Mouse (Mus musculus) C2C12 (cell line): ENCODE results near the gene Cebpz. TPM values are rescaled to one million over a fixed set of nuclear protein-coding genes. Genes with fewer than 3 reads are reported as not detected.

Experiments
- H3K27me3 ChIP-seq: one replicate; pipeline ENCODE4 v1.6.1; 2011; ENCODE audit not compliant: control insufficient read depth, insufficient read depth, insufficient read length
- H3K36me3 ChIP-seq: one replicate; pipeline ENCODE4 v1.6.1; 2011; ENCODE audit not compliant: control insufficient read depth, insufficient read depth
- H3K4me3 ChIP-seq: one replicate; pipeline ENCODE4 v1.5.1; 2011; ENCODE audit warnings: mild to moderate bottlenecking, control low read depth; ENCODE audit not compliant: poor library complexity, insufficient read depth, severe bottlenecking
- H3K79me2 ChIP-seq: one replicate; pipeline ENCODE4 v1.6.1; 2011; ENCODE audit not compliant: control insufficient read depth, insufficient read depth
- H3K79me3 ChIP-seq: one replicate; pipeline ENCODE4 v1.6.1; 2011; ENCODE audit warnings: low read depth, control low read depth
- H3ac ChIP-seq: one replicate; pipeline ENCODE3; 2011; ENCODE audit warnings: low read depth; ENCODE audit not compliant: control insufficient read depth, insufficient read length
- CEBPB ChIP-seq: IDR thresholded peaks from one replicate; pipeline ENCODE4 v1.6.1; 2011; ENCODE audit warnings: low read depth, mild to moderate bottlenecking, control low read depth, moderate library complexity
- CTCF ChIP-seq: IDR thresholded peaks from one replicate; pipeline ENCODE4 v1.5.1; 2011; ENCODE audit not compliant: control insufficient read depth, insufficient read depth, insufficient read length
- FOSL1 ChIP-seq: IDR thresholded peaks from one replicate; pipeline ENCODE4 v1.8.0; 2011; ENCODE audit warnings: mild to moderate bottlenecking, low read length; ENCODE audit not compliant: poor library complexity, insufficient read depth, severe bottlenecking
- MAX ChIP-seq: IDR thresholded peaks from one replicate; pipeline ENCODE4 v1.6.1; 2011; ENCODE audit warnings: mild to moderate bottlenecking, control low read depth
- MYOD1 ChIP-seq: IDR thresholded peaks from one replicate; pipeline ENCODE4 v1.6.1; 2011; ENCODE audit warnings: low read depth; ENCODE audit not compliant: control insufficient read depth, insufficient read length
- MYOG ChIP-seq: IDR thresholded peaks from one replicate; pipeline ENCODE4 v1.6.1; 2011; ENCODE audit not compliant: control insufficient read depth, insufficient read length; ENCODE audit errors: extremely low read depth
- USF1 ChIP-seq: IDR thresholded peaks from one replicate; pipeline ENCODE4 v1.6.1; 2011; ENCODE audit warnings: low read depth, mild to moderate bottlenecking, control low read depth, moderate library complexity
- polyA plus RNA-seq: library from polyadenylated mRNA; unstranded; fragments of >200 nt; fragmentation: generic; extraction: Trizol; gene quantifications from one replicate; pipeline ENCODE4 v1.2.1, GENCODE M21; 2012; ENCODE audit warnings: missing spikeins

The Cebpz gene
- polyA plus RNA-seq, 1 experiment: 11.3 TPM

GRCm38 (mm10) chr17:78895394-78895793 is 41.5 kb downstream of the Cebpz start:
- Histone ChIP-seq H3K79me3 (no peaks in the 10 kb centered on the region), H3K4me3 (no peak overlapping the region), H3K79me2 (no peaks in the 10 kb centered on the region), H3K27me3 (no peaks in the 10 kb centered on the region), H3K36me3 (no peaks in the 10 kb centered on the region), H3ac (no peak overlapping the region)
- no peak for TF ChIP-seq CEBPB
- no peak for TF ChIP-seq MAX
- TF ChIP-seq MYOD1: no peak
- TF ChIP-seq USF1: no peak
- no peak for TF ChIP-seq FOSL1
- no peak for TF ChIP-seq CTCF
- no peak for TF ChIP-seq MYOG

- Histone ChIP-seq H3K79me2 (no peaks in the 10 kb centered on the region), H3K27me3 (no peaks in the 10 kb centered on the region), H3K79me3 (no peaks in the 10 kb centered on the region), H3K4me3 (no peak overlapping the region), H3ac (no peak overlapping the region), H3K36me3 (no peaks in the 10 kb centered on the region)
- TF ChIP-seq MYOG (no peak), MAX (no peak), FOSL1 (no peak), MYOD1 (no peak), USF1 (no peak), CEBPB (no peak), CTCF (no peak)
Observed at GRCm38 (mm10) chr17:78894991-78895390, 41.9 kb downstream of the Cebpz start.

GRCm38 (mm10) chr17:78891020-78891419 is 45.8 kb downstream of the Cebpz start:
- H3K27me3 ChIP-seq: no peaks in the 10 kb centered on the region
- H3K79me3 ChIP-seq: no peaks in the 10 kb centered on the region
- H3ac ChIP-seq: no peak overlapping the region
- no peaks in the 10 kb centered on the region for H3K36me3 ChIP-seq
- no peaks in the 10 kb centered on the region for H3K79me2 ChIP-seq
- TF ChIP-seq USF1 (no peak), MYOG (no peak)
- no peak overlapping the region for H3K4me3 ChIP-seq

DNA sequence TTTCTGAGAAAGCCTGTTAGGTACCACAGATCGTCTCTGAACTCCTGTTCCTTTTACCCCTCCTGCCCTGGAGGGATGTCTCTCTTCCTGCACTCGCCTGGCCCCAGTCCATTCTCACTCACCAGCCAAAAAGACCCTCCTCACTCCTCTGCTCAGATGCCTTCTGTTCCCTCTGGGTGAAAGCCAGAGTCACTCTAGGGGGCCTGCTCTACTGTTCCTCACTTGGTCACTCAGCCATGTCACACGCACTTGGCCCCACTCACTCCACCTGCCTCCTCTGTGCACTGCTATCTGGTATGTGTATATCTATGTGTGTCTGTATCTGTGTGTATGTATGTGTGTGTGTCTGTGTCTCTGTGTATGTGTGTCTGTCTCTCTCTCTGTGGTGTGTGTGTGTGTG is 47.7 kb downstream of the Cebpz start:
- TF ChIP-seq CTCF (no peak), MYOD1 (no peak), USF1 (no peak), CEBPB (no peak), MAX (no peak), MYOG (no peak), FOSL1 (no peak)
- no peaks in the 10 kb centered on the region for H3K79me2 ChIP-seq
- H3K4me3 ChIP-seq: no peak overlapping the region
- H3K27me3 ChIP-seq: no peaks in the 10 kb centered on the region
- no peaks in the 10 kb centered on the region for H3K36me3 ChIP-seq
- H3ac ChIP-seq: no peak overlapping the region
- H3K79me3 ChIP-seq: no peaks in the 10 kb centered on the region

GRCm38 (mm10) chr17:78888554-78888953 is 48.3 kb downstream of the Cebpz start:
- H3K4me3 ChIP-seq: no peak overlapping the region
- H3K79me3 ChIP-seq: no peaks in the 10 kb centered on the region
- H3ac ChIP-seq: no peak overlapping the region
- no peaks in the 10 kb centered on the region for H3K79me2 ChIP-seq
- H3K27me3 ChIP-seq: no peaks in the 10 kb centered on the region
- H3K36me3 ChIP-seq: no peaks in the 10 kb centered on the region
- TF ChIP-seq USF1 (no peak), CTCF (no peak), CEBPB (no peak), MYOG (no peak), MAX (no peak), MYOD1 (no peak), FOSL1 (no peak)

- no peaks in the 10 kb centered on the region for H3K36me3 ChIP-seq
- no peak overlapping the region for H3ac ChIP-seq
- no peaks in the 10 kb centered on the region for H3K27me3 ChIP-seq
- TF ChIP-seq USF1 (no peak), FOSL1 (no peak), MAX (no peak), CTCF (no peak), MYOG (no peak), MYOD1 (no peak), CEBPB (no peak)
- H3K79me3 ChIP-seq: peaks cover 2% of the 10 kb centered on the region
- H3K79me2 ChIP-seq: peaks cover 16% of the 10 kb centered on the region
- no peak overlapping the region for H3K4me3 ChIP-seq
Observed at GRCm38 (mm10) chr17:78885286-78886065, 51.4 kb downstream of the Cebpz start.
